ENCODE assay signal across 10 mouse cellular contexts in genomic region chr17:27048445-27049239, GRCm38 (mm10). TPM values are rescaled to one million over a fixed set of nuclear protein-coding genes. Genes with fewer than 3 reads are reported as not detected.
DNase-seq lines count a peak whose midpoint lies in the region; ATAC-seq and TF ChIP-seq lines count a peak whose summit lies in the region.
"Had no signal": no experiment of that assay in that cellular context is flagged by ENCODE, and none has a peak within 500 bp of the region (broad histone marks: within the 10 kb centered on the region; RNA-seq: fewer than 3 reads in every experiment).

No protein-coding gene starts in this region.

- H3K36me3 ChIP-seq in liver, embryonic 11.5 days (ENCODE audit: control insufficient read depth, insufficient read depth, low read length), result no peaks in the 10 kb centered on the region
- H3K36me3 ChIP-seq in liver, embryonic 12.5 days, result no peaks in the 10 kb centered on the region
- no peaks in the 10 kb centered on the region for H3K36me3 ChIP-seq in embryonic facial prominence, embryonic 10.5 days (replicated peaks)
- no peaks in the 10 kb centered on the region for H3K36me3 ChIP-seq in heart, postnatal 0 days (replicated peaks; ENCODE audit: control insufficient read depth, insufficient read depth, low read length)
- no peaks in the 10 kb centered on the region for H3K36me3 ChIP-seq in forebrain, embryonic 11.5 days (ENCODE audit: control insufficient read depth, insufficient read depth, low read length)

- DNase-seq in liver, embryonic 11.5 days (ENCODE audit: low spot score), result no peak
- peak; percentile 53 for DNase-seq in embryonic facial prominence, embryonic 10.5 days (ENCODE audit: low spot score)
- DNase-seq in heart, postnatal 0 days (ENCODE audit: low spot score), result no peak
- peak; percentile 58 for DNase-seq in mesoderm, embryonic 11.5 days (ENCODE audit: low read depth, low spot score)
- DNase-seq in adrenal gland, postnatal 4 days (ENCODE audit: low spot score in 2 of 2), result no peak
- no peak for DNase-seq in layer of hippocampus, postnatal 25 days (ENCODE audit: extremely low spot score in 1 of 2, low spot score in 1 of 2)
- no peak for DNase-seq in forebrain, embryonic 11.5 days (ENCODE audit: low spot score)
- DNase-seq: cerebellum, postnatal 36 days; retina, postnatal 1 day had no signal

- H3K27ac ChIP-seq in liver, embryonic 11.5 days (ENCODE audit: low read depth, low read length), result 0 out of 2 replicates have a peak overlapping the region, but pooled peaks have one; percentile 8
- H3K27ac ChIP-seq in liver, embryonic 12.5 days, result no peak overlapping the region
- peak overlapping the region; percentile 73 for H3K27ac ChIP-seq in embryonic facial prominence, embryonic 10.5 days (replicated peaks)
- peak overlapping the region; percentile 12 for H3K27ac ChIP-seq in heart, postnatal 0 days (ENCODE audit: low read depth)
- no peak overlapping the region for H3K27ac ChIP-seq in forebrain, embryonic 11.5 days (ENCODE audit: low read depth, low read length)

- 68% methylated on average over 14 of the region's 14 CpGs for WGBS in liver, embryonic 11.5 days
- WGBS in liver, embryonic 12.5 days (ENCODE audit: insufficient replicate concordance), result 74% methylated on average over 14 of the region's 14 CpGs
- 50% methylated on average over 14 of the region's 14 CpGs for WGBS in embryonic facial prominence, embryonic 10.5 days
- WGBS in heart, postnatal 0 days, result 64% methylated on average over 14 of the region's 14 CpGs
- 81% methylated on average over 14 of the region's 14 CpGs for WGBS in forebrain, embryonic 11.5 days

- no peak overlapping the region for H3K9ac ChIP-seq in liver, embryonic 11.5 days (ENCODE audit: low read depth, low read length)
- H3K9ac ChIP-seq in liver, embryonic 12.5 days, result no peak overlapping the region
- no peak overlapping the region for H3K9ac ChIP-seq in heart, postnatal 0 days (replicated peaks; ENCODE audit: low read depth, low read length)
- H3K9ac ChIP-seq in forebrain, embryonic 11.5 days (ENCODE audit: low read length), result no peak overlapping the region

- no peak for ATAC-seq in liver, embryonic 11.5 days (replicated peaks; ENCODE audit: low FRiP score)
- ATAC-seq in liver, embryonic 12.5 days, result no peak
- ATAC-seq in heart, postnatal 0 days (ENCODE audit: insufficient read depth, low read depth), result no peak
- ATAC-seq in forebrain, embryonic 11.5 days (replicated peaks; ENCODE audit: low FRiP score), result no peak

- H3K4me3 ChIP-seq in liver, embryonic 11.5 days (ENCODE audit: low read depth, low read length), result no peak overlapping the region
- no peak overlapping the region for H3K4me3 ChIP-seq in liver, embryonic 12.5 days
- no peak overlapping the region for H3K4me3 ChIP-seq in embryonic facial prominence, embryonic 10.5 days
- H3K4me3 ChIP-seq in heart, postnatal 0 days (ENCODE audit: low read depth, low read length), result no peak overlapping the region
- no peak overlapping the region for H3K4me3 ChIP-seq in forebrain, embryonic 11.5 days (ENCODE audit: low read depth, low read length)

- no peak for TF ChIP-seq CTCF in heart, postnatal 0 days (IDR thresholded peaks at IDR 0.05; ENCODE audit: low read depth)

- H3K9me3 ChIP-seq in liver, embryonic 11.5 days (ENCODE audit: control insufficient read depth, low read length), result no peaks in the 10 kb centered on the region
- H3K9me3 ChIP-seq in liver, embryonic 12.5 days (replicated peaks), result no peaks in the 10 kb centered on the region
- no peaks in the 10 kb centered on the region for H3K9me3 ChIP-seq in embryonic facial prominence, embryonic 10.5 days
- no peaks in the 10 kb centered on the region for H3K9me3 ChIP-seq in heart, postnatal 0 days (replicated peaks; ENCODE audit: control insufficient read depth, low read length)
- no peaks in the 10 kb centered on the region for H3K9me3 ChIP-seq in forebrain, embryonic 11.5 days (ENCODE audit: control insufficient read depth, low read length)

- H3K4me1 ChIP-seq in liver, embryonic 11.5 days (replicated peaks; ENCODE audit: control insufficient read depth, insufficient read depth, low read length), result 0 out of 2 replicates have a peak, but pooled peaks cover 3% of the 10 kb centered on the region
- H3K4me1 ChIP-seq in liver, embryonic 12.5 days, result peaks cover 20% of the 10 kb centered on the region
- peaks cover 34% of the 10 kb centered on the region for H3K4me1 ChIP-seq in embryonic facial prominence, embryonic 10.5 days
- peaks cover 6% of the 10 kb centered on the region; the same call in 1 of the 2 replicates for H3K4me1 ChIP-seq in heart, postnatal 0 days (ENCODE audit: control insufficient read depth, insufficient read depth)
- H3K4me1 ChIP-seq in forebrain, embryonic 11.5 days (replicated peaks; ENCODE audit: control insufficient read depth, insufficient read depth, low read length), result no peaks in the 10 kb centered on the region

- TF ChIP-seq EP300 in heart, postnatal 0 days (IDR thresholded peaks at IDR 0.05; ENCODE audit: low read depth), result no peak

- H3K4me2 ChIP-seq in liver, embryonic 11.5 days, result no peak overlapping the region
- no peak overlapping the region for H3K4me2 ChIP-seq in liver, embryonic 12.5 days
- H3K4me2 ChIP-seq in heart, postnatal 0 days (ENCODE audit: low read depth, low read length), result no peak overlapping the region
- no peak overlapping the region for H3K4me2 ChIP-seq in forebrain, embryonic 11.5 days (ENCODE audit: low read depth, low read length, severe bottlenecking)

- H3K27me3 ChIP-seq in liver, embryonic 11.5 days (replicated peaks; ENCODE audit: control insufficient read depth, insufficient read depth, low read length), result no peaks in the 10 kb centered on the region
- H3K27me3 ChIP-seq in liver, embryonic 12.5 days (replicated peaks), result no peaks in the 10 kb centered on the region
- H3K27me3 ChIP-seq in embryonic facial prominence, embryonic 10.5 days (replicated peaks; ENCODE audit: low read depth, poor library complexity, severe bottlenecking), result no peaks in the 10 kb centered on the region
- no peaks in the 10 kb centered on the region for H3K27me3 ChIP-seq in heart, postnatal 0 days (ENCODE audit: control insufficient read depth, insufficient read depth, low read length)
- no peaks in the 10 kb centered on the region for H3K27me3 ChIP-seq in forebrain, embryonic 11.5 days (ENCODE audit: control insufficient read depth, insufficient read depth, low read length)

RNA-seq across cellular contexts. Expression of gene Itpr3, which starts 8.5 kb away (rescaled TPM):
- polyA plus RNA-seq in liver, embryonic 11.5 days (2014; fragmentation: Nextera tagmentation; extraction: Ambion mirVana), result 1.8 and 2.0 TPM in 2 replicates
- polyA plus RNA-seq in liver, embryonic 12.5 days (2016; fragmentation: Nextera tagmentation; extraction: Ambion mirVana), result 1.2 and 1.3 TPM in 2 replicates
- 2.3 and 4.0 TPM in 2 replicates for polyA plus RNA-seq in embryonic facial prominence, embryonic 10.5 days (2016; fragmentation: Nextera tagmentation; extraction: Ambion mirVana)
- total RNA-seq in heart, postnatal 0 days (2014; rRNA removed; ENCODE audit: low replicate concordance), result 6.9 and 7.0 TPM in 2 replicates
- polyA plus RNA-seq in heart, postnatal 0 days (2015; fragmentation: Nextera tagmentation; extraction: Ambion mirVana), result 0.75 and 0.89 TPM in 2 replicates
- total RNA-seq in adrenal gland, postnatal 4 days (2021), result 10 to 100 TPM; 13.6 to 19.4 TPM
- 1 to 10 TPM; 1.5 to 2.1 TPM for total RNA-seq in layer of hippocampus, postnatal 25 days (2021)
- 1.7 and 2.2 TPM in 2 replicates for polyA plus RNA-seq in forebrain, embryonic 11.5 days (2014; fragmentation: Nextera tagmentation; extraction: Ambion mirVana)

RNA-seq across cellular contexts. Expression of gene Bak1, which starts 19.8 kb away (rescaled TPM):
- 10.8 and 11.3 TPM in 2 replicates for polyA plus RNA-seq in liver, embryonic 11.5 days (2014; fragmentation: Nextera tagmentation; extraction: Ambion mirVana)
- polyA plus RNA-seq in liver, embryonic 12.5 days (2016; fragmentation: Nextera tagmentation; extraction: Ambion mirVana), result 2.7 and 3.2 TPM in 2 replicates
- 2.8 and 3.3 TPM in 2 replicates for polyA plus RNA-seq in embryonic facial prominence, embryonic 10.5 days (2016; fragmentation: Nextera tagmentation; extraction: Ambion mirVana)
- total RNA-seq in heart, postnatal 0 days (2014; rRNA removed; ENCODE audit: low replicate concordance), result 77.6 and 82.4 TPM in 2 replicates
- polyA plus RNA-seq in heart, postnatal 0 days (2015; fragmentation: Nextera tagmentation; extraction: Ambion mirVana), result 4.2 and 4.5 TPM in 2 replicates
- 10 to 100 TPM; 43.8 to 46.4 TPM for total RNA-seq in adrenal gland, postnatal 4 days (2021)
- 10 to 100 TPM; 15.4 to 16.3 TPM for total RNA-seq in layer of hippocampus, postnatal 25 days (2021)
- 6.6 and 7.6 TPM in 2 replicates for polyA plus RNA-seq in forebrain, embryonic 11.5 days (2014; fragmentation: Nextera tagmentation; extraction: Ambion mirVana)

Comparison
In these comparisons a context has a peak if more than half of its experiments do, and no peak if none do; other contexts are left out.
1. H3K27ac ChIP-seq: peak in liver, embryonic 11.5 days (single experiment), embryonic facial prominence, embryonic 10.5 days (single experiment) and heart, postnatal 0 days (single experiment); none in liver, embryonic 12.5 days (single experiment) and forebrain, embryonic 11.5 days (single experiment).
2. DNase-seq: peak in embryonic facial prominence, embryonic 10.5 days (single experiment) and mesoderm, embryonic 11.5 days (single experiment); none in liver, embryonic 11.5 days (single experiment), heart, postnatal 0 days (single experiment), adrenal gland, postnatal 4 days (0 of 2), layer of hippocampus, postnatal 25 days (0 of 2) and forebrain, embryonic 11.5 days (single experiment).